Mouse (Mus musculus): ENCODE measurements around the gene Gab1.

Gene Gab1

DNA sequence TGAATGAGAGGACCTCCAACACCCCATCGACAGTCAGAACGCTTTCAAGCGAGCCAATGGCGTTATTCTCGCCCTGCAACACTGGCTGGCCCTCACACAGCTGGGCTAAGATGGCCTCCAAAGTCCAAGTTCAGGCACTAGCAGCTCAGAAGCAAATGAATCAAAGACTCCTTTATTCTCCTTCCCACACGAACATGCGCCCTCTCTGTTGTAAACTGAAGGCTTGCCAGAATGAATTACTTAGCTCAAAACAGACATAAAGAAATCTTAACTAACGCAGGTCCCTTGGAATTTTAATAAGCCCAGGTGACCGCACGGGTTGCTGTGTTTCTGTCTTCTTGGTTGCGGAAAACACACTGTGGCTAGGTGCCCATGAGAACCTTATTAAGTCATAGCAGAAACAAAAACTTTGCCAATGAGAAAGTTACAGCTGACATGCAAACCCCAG is 10.4 kb downstream of the Gab1 start:
- Histone ChIP-seq H3K4me3 (replicated peaks; ENCODE audit: low read length) (no peak overlapping the region), H3K9me3 (ENCODE audit: low read length) (no peaks in the 10 kb centered on the region), H3K36me3 (ENCODE audit: insufficient read depth, low read length) (peaks cover 12% of the 10 kb centered on the region), H3K27me3 (ENCODE audit: insufficient read depth, low read length) (no peaks in the 10 kb centered on the region), H3K4me1 (replicated peaks; ENCODE audit: low read depth, low read length) (peaks cover 72% of the 10 kb centered on the region)
- TF ChIP-seq POU5F1 (IDR thresholded peaks at IDR 0.05; ENCODE audit: borderline replicate concordance, low read length) (no peak), NANOG (IDR thresholded peaks at IDR 0.05; ENCODE audit: borderline replicate concordance, low read length) (no peak), CTCF (conservative IDR thresholded peaks at IDR 0.05; ENCODE audit: low read length) (no peak)

- peaks cover 68% of the 10 kb centered on the region for H3K4me1 ChIP-seq (replicated peaks; ENCODE audit: low read depth, low read length)
- TF ChIP-seq POU5F1 (IDR thresholded peaks at IDR 0.05; ENCODE audit: borderline replicate concordance, low read length), result no peak
- no peak for TF ChIP-seq NANOG (IDR thresholded peaks at IDR 0.05; ENCODE audit: borderline replicate concordance, low read length)
- TF ChIP-seq CTCF (conservative IDR thresholded peaks at IDR 0.05; ENCODE audit: low read length), result no peak
- no peak overlapping the region for H3K4me3 ChIP-seq (replicated peaks; ENCODE audit: low read length)
- no peaks in the 10 kb centered on the region for H3K9me3 ChIP-seq (ENCODE audit: low read length)
- H3K36me3 ChIP-seq (ENCODE audit: insufficient read depth, low read length), result peaks cover 20% of the 10 kb centered on the region
- H3K27me3 ChIP-seq (ENCODE audit: insufficient read depth, low read length), result no peaks in the 10 kb centered on the region
Measured at GRCm38 (mm10) chr8:80868801-80869323, 11.5 kb downstream of the Gab1 start.

DNA sequence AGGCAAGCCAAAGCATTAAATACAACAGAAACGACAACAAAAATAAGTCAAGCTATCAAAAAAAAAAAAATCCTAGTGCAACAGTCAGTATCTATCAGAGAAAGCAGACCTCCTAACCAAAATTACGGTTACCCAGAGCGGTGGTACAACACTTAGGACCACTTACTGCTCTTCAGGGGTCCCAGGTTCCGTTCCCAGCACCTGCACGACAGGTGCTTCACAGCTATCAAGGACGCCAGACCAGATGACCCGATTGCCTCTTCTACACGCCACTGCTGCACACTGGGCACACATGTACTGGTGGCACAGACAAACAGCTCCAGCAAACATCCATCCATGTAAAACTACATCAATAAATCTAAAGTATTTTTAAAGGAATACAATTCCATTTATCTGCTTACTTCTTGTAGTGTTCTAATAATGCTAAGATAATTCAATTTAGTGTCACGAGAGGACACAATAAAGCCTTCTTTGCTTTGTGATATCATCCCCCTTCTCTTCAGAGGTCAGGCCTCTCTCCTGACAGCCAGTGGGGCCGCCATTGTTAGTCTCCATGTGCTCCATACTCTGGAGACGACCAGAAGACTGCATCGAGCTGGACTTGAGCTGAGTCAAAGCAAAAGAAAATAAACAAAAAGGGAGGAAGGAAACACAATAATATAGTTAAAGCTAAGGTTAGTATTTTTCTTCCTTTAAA is 12.2 kb downstream of the Gab1 start:
- Histone ChIP-seq H3K9me3 (ENCODE audit: low read length) (no peaks in the 10 kb centered on the region), H3K36me3 (ENCODE audit: insufficient read depth, low read length) (peaks cover 27% of the 10 kb centered on the region), H3K4me1 (replicated peaks; ENCODE audit: low read depth, low read length) (peaks cover 72% of the 10 kb centered on the region), H3K27me3 (ENCODE audit: insufficient read depth, low read length) (no peaks in the 10 kb centered on the region), H3K4me3 (replicated peaks; ENCODE audit: low read length) (no peak overlapping the region)
- no peak for TF ChIP-seq POU5F1 (IDR thresholded peaks at IDR 0.05; ENCODE audit: borderline replicate concordance, low read length)
- no peak for TF ChIP-seq CTCF (conservative IDR thresholded peaks at IDR 0.05; ENCODE audit: low read length)
- TF ChIP-seq NANOG (IDR thresholded peaks at IDR 0.05; ENCODE audit: borderline replicate concordance, low read length), result no peak

DNA sequence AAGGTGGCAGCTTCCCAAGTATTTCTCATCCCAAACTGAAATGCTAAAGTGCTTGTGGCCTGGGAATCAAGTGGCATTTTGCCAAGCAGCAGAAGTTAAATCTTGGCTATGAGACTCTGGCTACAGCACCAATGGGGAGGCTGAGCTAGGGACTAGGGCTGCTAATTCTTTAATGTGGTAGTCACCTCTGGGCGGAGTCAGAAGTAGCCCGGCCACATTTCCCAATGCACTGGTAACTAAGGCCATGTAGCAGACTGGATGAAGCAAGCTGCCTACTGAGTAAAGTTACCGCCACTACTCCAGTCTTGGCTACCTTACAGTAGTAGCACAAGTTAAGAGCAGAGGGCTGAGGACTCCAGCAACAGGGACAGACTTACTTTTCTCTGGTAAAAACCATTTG is 12.7 kb downstream of the Gab1 start:
- Histone ChIP-seq H3K9me3 (ENCODE audit: low read length) (no peaks in the 10 kb centered on the region), H3K27me3 (ENCODE audit: insufficient read depth, low read length) (no peaks in the 10 kb centered on the region), H3K4me3 (replicated peaks; ENCODE audit: low read length) (no peak overlapping the region), H3K36me3 (ENCODE audit: insufficient read depth, low read length) (peaks cover 32% of the 10 kb centered on the region), H3K4me1 (replicated peaks; ENCODE audit: low read depth, low read length) (peaks cover 72% of the 10 kb centered on the region)
- TF ChIP-seq CTCF (conservative IDR thresholded peaks at IDR 0.05; ENCODE audit: low read length), result no peak
- no peak for TF ChIP-seq NANOG (IDR thresholded peaks at IDR 0.05; ENCODE audit: borderline replicate concordance, low read length)
- TF ChIP-seq POU5F1 (IDR thresholded peaks at IDR 0.05; ENCODE audit: borderline replicate concordance, low read length), result no peak

GRCm38 (mm10) chr8:80865181-80865784 is 15.0 kb downstream of the Gab1 start:
- Histone ChIP-seq H3K27me3 (ENCODE audit: insufficient read depth, low read length) (no peaks in the 10 kb centered on the region), H3K9me3 (ENCODE audit: low read length) (no peaks in the 10 kb centered on the region), H3K4me1 (replicated peaks; ENCODE audit: low read depth, low read length) (peaks cover 73% of the 10 kb centered on the region), H3K36me3 (ENCODE audit: insufficient read depth, low read length) (peaks cover 53% of the 10 kb centered on the region), H3K4me3 (replicated peaks; ENCODE audit: low read length) (no peak overlapping the region)
- no peak for TF ChIP-seq POU5F1 (IDR thresholded peaks at IDR 0.05; ENCODE audit: borderline replicate concordance, low read length)

GRCm38 (mm10) chr8:80863393-80863792 is 16.9 kb downstream of the Gab1 start:
- no peaks in the 10 kb centered on the region for H3K9me3 ChIP-seq (ENCODE audit: low read length)
- TF ChIP-seq NANOG (IDR thresholded peaks at IDR 0.05; ENCODE audit: borderline replicate concordance, low read length) (no peak), POU5F1 (IDR thresholded peaks at IDR 0.05; ENCODE audit: borderline replicate concordance, low read length) (no peak), CTCF (conservative IDR thresholded peaks at IDR 0.05; ENCODE audit: low read length) (no peak)
- no peaks in the 10 kb centered on the region for H3K27me3 ChIP-seq (ENCODE audit: insufficient read depth, low read length)
- peaks cover 61% of the 10 kb centered on the region for H3K4me1 ChIP-seq (replicated peaks; ENCODE audit: low read depth, low read length)
- H3K36me3 ChIP-seq (ENCODE audit: insufficient read depth, low read length), result peaks cover 53% of the 10 kb centered on the region
- H3K4me3 ChIP-seq (replicated peaks; ENCODE audit: low read length), result no peak overlapping the region

DNA sequence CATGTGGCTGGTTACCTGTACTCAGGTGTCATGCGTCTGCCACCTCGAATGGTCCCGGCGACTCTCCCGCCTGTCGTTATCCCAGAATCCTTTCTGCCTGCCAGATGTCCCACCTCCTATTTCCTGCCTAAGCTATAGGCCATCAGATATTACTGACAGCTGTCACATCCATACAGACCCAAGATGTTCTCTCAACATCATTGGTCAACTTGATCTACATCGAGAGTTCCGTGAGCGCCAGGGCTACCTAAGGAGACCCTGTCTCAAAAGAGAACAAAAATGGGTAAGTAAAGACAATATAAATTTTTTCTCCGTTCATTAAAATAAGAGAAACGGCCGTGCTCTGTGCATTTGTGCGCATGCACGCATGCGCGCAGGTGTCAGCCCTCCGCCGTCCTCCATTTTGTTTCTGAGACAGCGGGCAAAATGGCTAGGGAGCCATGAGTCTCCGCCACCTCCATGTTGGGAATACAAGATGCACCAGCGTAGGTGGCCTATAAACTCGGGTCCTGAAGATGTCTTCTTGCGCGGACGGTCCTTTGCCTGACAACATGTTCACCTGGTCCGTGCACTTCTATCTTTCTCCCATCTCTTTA is 21.0 kb downstream of the Gab1 start:
- H3K9me3 ChIP-seq (ENCODE audit: low read length), result no peaks in the 10 kb centered on the region
- peaks cover 69% of the 10 kb centered on the region for H3K36me3 ChIP-seq (ENCODE audit: insufficient read depth, low read length)
- peak overlapping the region; percentile 89 for H3K4me3 ChIP-seq (replicated peaks; ENCODE audit: low read length)
- TF ChIP-seq NANOG (IDR thresholded peaks at IDR 0.05; ENCODE audit: borderline replicate concordance, low read length), result no peak
- 0 out of 2 replicates have a peak, but pooled peaks have one; percentile 18 for TF ChIP-seq POU5F1 (IDR thresholded peaks at IDR 0.05; ENCODE audit: borderline replicate concordance, low read length)
- H3K27me3 ChIP-seq (ENCODE audit: insufficient read depth, low read length), result no peaks in the 10 kb centered on the region
- H3K4me1 ChIP-seq (replicated peaks; ENCODE audit: low read depth, low read length), result peaks cover 72% of the 10 kb centered on the region

- no peak for TF ChIP-seq POU5F1 (IDR thresholded peaks at IDR 0.05; ENCODE audit: borderline replicate concordance, low read length)
- TF ChIP-seq CTCF (conservative IDR thresholded peaks at IDR 0.05; ENCODE audit: low read length), result no peak
- Histone ChIP-seq H3K27me3 (ENCODE audit: insufficient read depth, low read length) (no peaks in the 10 kb centered on the region), H3K36me3 (ENCODE audit: insufficient read depth, low read length) (peaks cover 71% of the 10 kb centered on the region), H3K4me1 (replicated peaks; ENCODE audit: low read depth, low read length) (peaks cover 76% of the 10 kb centered on the region), H3K4me3 (replicated peaks; ENCODE audit: low read length) (peak overlapping the region; percentile 89), H3K9me3 (ENCODE audit: low read length) (no peaks in the 10 kb centered on the region)
Measured at GRCm38 (mm10) chr8:80857851-80858367, 22.4 kb downstream of the Gab1 start.

Measured in E14TG2a.4 (cell line).